Mouse (Mus musculus) central nervous system, embryonic 18 days (tissue): ENCODE measurements around the gene Tfec. TPM values are rescaled to one million over a fixed set of nuclear protein-coding genes. Genes with fewer than 3 reads are reported as not detected.

Experiments used
- polyA plus RNA-seq: library from polyadenylated mRNA; depleted of rRNA; stranded (reverse); fragments of >200 nt; gene quantifications from 2 replicates; pipeline ENCODE4 v1.2.3, GENCODE M21; 2012; rRNA removed

Gene Tfec
- polyA plus RNA-seq: 0.35 and 0.38 TPM in 2 replicates

DNA sequence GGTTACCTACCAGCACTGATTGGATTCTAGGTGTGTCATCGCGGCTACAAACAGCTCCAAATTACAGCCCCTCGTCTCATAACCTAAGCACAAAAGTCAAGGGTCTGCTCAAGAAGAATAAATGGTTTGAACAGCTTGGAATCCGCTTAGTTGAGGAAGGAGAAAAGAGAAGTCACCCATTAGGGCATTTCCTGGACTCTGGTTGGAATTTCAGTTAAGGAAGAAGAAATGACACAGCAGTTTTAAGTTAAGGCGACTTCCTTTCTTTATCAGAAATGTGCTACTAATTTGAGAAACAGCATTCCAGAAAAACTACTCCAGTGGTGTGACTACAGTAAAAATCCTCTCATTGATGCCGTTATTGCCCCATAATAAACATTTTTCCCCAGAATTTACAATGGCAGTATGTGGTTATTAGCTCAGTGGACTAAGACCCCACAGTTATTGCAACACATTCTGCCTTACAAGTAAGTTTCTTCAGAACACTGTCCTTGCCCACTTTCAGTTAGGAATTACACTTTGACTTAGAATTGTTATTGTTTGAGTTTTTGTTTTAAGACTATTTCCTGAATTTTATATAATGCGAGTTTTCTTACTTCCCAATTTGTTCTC, at the start of gene Tfec:
Gene Tfec, minus strand, starts transcription at position 191 of the 612 bp plus-strand sequence.

Other genes starting within 250 kb of the Tfec start
- 37.2 and 38.9 TPM in 2 replicates for gene Tes, start 166.7 kb upstream of the Tfec start, polyA plus RNA-seq